Mouse (Mus musculus): ENCODE data around the gene Nav1. TPM values are rescaled to one million over a fixed set of nuclear protein-coding genes. Genes with fewer than 3 reads are reported as not detected.

Gene Nav1
- total RNA-seq, 2 experiments from 2014 or later: 0.47 to 0.79 TPM

- ATAC-seq (replicated peaks; ENCODE audit: low FRiP score, low TSS enrichment, poor library complexity, severe bottlenecking): no peak
Measured at GRCm38 (mm10) chr1:135619932-135620391, 12.9 kb upstream of the Nav1 start.

DNA sequence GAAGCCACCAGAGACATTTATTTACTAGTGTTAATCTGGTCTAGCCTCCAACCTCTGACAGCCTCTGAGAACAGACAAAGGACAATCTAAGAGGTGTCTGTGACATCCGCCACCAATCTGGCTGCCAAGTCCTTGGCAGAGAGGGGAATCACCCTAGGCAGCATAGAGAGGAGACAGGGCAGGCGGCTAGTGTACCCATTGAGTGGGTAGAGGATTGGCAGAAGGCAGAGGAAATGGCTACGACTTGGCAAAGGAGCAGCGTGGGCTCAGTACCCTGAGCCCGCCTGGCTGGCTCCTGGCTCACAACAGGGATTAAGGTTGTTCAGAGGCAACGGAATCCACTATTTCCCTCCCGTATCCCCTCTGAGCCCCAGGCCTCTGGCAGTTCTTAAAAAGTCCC is 12.0 kb upstream of the Nav1 start:
- ATAC-seq (replicated peaks; ENCODE audit: low FRiP score, low TSS enrichment, poor library complexity, severe bottlenecking): no peak

- ATAC-seq (replicated peaks; ENCODE audit: low FRiP score, low TSS enrichment, poor library complexity, severe bottlenecking): no peak
Measured at GRCm38 (mm10) chr1:135617344-135617743, 10.2 kb upstream of the Nav1 start.

DNA sequence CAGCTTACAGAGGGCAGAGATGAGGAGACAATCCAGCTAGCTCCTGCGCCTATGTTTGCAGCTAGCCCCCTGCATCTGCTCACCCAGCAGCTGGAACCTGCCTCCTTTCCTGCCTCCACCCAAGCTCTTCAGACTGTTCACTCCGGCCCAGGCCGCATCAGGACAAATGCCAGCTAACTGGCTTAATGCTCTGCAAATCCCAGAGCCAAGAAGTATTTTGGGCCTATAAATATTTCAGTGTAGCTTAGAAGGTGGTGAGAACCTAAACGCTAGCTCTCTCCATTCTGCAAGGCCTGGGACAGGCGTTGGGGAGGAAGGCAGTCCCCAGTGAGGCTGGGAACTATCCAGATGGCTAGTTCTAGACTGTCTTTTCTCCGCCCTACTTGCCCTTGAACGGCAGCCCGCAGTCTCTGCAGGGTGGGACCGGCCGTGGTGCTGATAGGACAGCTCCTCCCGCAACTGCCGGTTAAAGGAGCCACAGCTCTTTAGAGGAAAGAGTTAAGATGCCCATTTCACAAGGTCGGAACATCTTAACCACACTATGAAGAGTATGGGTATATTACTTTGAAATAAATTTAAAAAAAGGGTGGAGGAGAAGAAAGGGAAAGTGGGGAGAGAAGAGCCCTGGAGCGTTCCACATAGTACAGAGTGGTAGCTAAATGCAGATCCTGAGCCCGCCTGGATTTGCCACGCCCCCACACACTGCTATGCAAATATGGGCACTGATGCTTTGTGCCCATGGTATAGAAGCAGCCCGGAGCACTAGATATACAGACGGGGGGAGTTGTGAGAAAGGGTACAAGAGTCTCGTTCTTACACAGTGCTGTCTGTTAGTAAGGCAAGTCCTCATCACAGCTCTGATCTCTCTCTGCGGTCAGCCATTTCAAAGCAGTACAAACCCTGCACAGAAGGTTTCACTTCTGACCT is 8.9 kb upstream of the Nav1 start:
- ATAC-seq (replicated peaks; ENCODE audit: low FRiP score, low TSS enrichment, poor library complexity, severe bottlenecking): peak; percentile 87

DNA sequence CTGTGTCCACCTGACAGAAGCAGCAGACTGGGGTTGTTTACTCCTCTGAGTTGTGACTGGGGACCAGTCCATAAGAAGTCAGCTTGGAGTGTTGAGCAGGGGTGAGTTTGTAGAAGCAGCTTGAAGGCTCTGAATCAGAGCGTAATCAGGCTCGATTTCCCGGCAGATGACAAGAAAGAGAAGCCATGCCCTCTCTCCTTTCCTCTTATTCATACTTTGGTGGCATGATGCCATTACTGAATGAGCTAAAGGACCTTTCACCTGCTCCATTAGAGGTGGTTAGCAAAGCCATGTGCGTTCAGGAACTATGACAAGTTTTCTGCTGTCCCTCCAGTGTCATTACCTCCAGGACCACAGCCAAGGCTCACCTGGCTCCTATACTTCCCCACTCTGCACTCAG is 2.5 kb upstream of the Nav1 start:
- ATAC-seq (replicated peaks; ENCODE audit: low FRiP score, low TSS enrichment, poor library complexity, severe bottlenecking): no peak

DNA sequence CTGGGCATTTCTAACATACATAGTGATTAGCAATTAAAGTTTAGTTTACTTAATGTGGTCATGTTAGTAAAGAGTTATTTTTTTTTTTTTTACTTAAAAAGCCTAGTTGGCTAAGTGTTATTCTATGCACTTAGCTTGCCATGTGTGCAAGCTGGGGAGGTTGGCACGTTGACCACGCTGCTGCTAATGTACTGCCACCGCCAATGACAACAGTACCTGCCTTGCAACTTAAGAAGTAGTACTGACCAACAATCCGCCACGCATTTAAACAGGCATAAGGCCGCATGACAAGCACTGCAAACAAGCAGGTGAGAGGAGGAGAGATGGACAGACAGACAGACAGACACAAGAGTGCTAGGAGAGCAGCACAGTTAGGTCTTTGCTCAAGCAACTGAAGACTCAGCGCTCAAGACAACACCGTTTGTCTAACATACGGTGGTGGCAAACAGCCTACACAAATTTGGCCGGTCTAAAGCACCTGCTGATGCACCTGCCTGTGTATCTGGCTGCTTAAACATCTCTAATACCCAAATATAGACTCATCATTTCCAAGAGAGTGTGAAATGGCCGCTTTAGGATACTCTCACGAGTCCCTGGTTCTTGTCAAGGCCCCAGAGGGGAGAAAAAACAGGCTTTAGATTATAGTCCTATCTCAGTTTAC is 610 bp downstream of the Nav1 start:
- no peak for ATAC-seq (replicated peaks; ENCODE audit: low FRiP score, low TSS enrichment, poor library complexity, severe bottlenecking)

- ATAC-seq (replicated peaks; ENCODE audit: low FRiP score, low TSS enrichment, poor library complexity, severe bottlenecking): no peak
Measured at GRCm38 (mm10) chr1:135605530-135605929, 1.6 kb downstream of the Nav1 start.

DNA sequence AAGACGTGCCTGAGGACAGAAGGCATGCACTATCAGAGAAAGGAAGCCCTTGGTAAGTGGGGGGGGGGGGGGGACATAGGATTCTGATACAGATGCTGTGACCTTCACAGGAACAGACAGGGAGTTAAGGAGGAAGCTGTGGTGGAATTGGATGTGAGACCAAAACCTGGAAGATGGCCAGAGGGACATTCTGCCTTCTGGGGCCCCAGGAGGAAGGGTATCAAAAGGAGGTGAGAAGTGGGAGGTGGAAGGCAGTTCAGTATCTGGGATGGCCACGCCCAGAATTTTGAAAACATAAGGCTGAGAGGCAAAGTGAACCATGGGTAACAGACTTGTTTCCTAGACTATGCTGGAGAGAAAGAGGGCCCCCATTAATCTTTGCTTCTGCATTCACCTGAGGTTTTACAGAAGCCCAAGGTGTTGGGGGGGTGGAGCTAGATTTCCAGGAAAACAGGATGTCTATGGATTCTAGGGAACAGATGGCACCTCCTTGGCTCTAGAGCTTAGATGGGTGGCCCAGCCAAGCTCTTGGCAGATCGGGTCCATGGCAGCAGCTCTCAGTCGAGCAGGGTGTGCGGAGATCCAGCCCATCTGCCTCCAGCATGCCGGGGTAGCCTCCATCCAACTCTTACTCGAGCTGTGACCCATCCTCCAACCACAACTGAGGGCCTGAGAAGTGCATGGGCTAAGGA is 2.6 kb downstream of the Nav1 start:
- ATAC-seq (replicated peaks; ENCODE audit: low FRiP score, low TSS enrichment, poor library complexity, severe bottlenecking): no peak

DNA sequence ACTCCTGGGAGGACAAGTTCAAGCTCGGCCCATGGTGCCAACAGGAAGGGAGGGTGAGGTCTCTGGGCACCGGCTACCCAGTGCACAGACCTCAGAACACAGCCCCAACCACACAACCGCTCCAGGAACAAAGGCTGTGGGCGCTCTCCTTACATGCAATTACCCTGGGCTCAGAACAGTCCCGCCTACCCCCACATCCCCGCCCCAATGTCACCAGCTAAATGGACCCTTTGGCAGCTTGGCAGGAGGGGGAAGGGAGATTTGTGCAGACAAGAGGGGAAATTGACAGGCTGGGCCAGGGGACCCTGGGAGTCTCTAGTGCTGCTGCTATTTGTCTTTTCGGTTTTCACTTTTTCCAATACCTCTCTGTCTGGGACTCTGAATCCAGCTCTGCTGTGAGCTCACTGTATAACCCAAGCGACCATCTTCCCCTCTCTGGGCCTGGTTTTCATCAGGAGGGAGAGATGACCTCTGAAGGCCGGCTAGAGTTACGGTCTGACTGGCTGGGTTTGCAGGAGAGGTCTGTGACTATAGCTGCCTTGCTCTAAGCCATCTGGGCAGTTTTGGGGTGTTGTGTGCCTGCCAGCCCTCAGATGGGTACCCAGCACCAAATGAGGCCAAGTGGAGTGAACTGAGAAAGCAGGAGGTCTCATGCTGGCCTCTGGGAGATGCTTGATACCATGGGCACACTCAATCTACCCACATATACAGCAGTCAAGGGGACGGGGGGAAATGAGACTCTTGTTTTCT is 3.8 kb downstream of the Nav1 start:
- ATAC-seq (replicated peaks; ENCODE audit: low FRiP score, low TSS enrichment, poor library complexity, severe bottlenecking): no peak

- ATAC-seq (replicated peaks; ENCODE audit: low FRiP score, low TSS enrichment, poor library complexity, severe bottlenecking): no peak
Measured at GRCm38 (mm10) chr1:135600023-135601005, 6.8 kb downstream of the Nav1 start.

DNA sequence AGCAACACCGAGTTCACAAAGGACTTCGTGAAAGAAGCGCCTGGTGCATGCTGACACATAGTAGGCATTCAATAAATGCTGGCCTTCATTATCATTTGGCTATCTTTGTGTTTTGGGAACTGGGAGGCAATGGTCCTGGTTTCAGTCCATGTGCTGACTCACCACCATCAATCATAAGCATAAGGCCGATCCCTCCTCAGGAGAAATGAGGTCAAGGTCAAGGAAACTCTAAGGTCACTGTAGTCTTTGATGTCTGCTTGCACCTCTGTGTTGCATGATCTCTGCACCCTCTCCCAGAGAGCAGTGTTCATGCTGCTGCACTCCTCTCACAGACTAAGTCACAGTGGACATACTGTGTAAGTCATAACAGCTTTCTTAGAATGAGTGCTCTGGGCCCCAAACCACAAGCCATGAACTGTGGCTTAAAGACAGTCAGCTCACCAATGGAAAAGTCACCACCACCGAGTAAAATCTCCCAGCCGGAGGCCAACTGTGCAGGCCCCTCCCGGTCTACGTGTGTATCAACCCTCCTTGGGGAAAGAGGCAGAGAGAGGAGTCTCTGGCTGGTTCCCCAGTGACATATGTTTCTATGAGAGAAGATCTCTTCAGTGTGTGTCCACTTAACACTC is 8.7 kb downstream of the Nav1 start:
- no peak for ATAC-seq (replicated peaks; ENCODE audit: low FRiP score, low TSS enrichment, poor library complexity, severe bottlenecking)

GRCm38 (mm10) chr1:135594279-135594903 is 12.7 kb downstream of the Nav1 start:
- ATAC-seq (replicated peaks; ENCODE audit: low FRiP score, low TSS enrichment, poor library complexity, severe bottlenecking): no peak

GRCm38 (mm10) chr1:135593560-135594278 is 13.4 kb downstream of the Nav1 start:
- no peak for ATAC-seq (replicated peaks; ENCODE audit: low FRiP score, low TSS enrichment, poor library complexity, severe bottlenecking)

GRCm38 (mm10) chr1:135590776-135591175 is 16.3 kb downstream of the Nav1 start:
- ATAC-seq (replicated peaks; ENCODE audit: low FRiP score, low TSS enrichment, poor library complexity, severe bottlenecking): no peak

GRCm38 (mm10) chr1:135588973-135589372 is 18.1 kb downstream of the Nav1 start:
- ATAC-seq (replicated peaks; ENCODE audit: low FRiP score, low TSS enrichment, poor library complexity, severe bottlenecking): no peak

- ATAC-seq (replicated peaks; ENCODE audit: low FRiP score, low TSS enrichment, poor library complexity, severe bottlenecking): peak; percentile 43; the same call in 1 of the 2 replicates
Measured at GRCm38 (mm10) chr1:135586903-135587302, 20.2 kb downstream of the Nav1 start.

GRCm38 (mm10) chr1:135585573-135585972 is 21.5 kb downstream of the Nav1 start:
- no peak for ATAC-seq (replicated peaks; ENCODE audit: low FRiP score, low TSS enrichment, poor library complexity, severe bottlenecking)

Data from megakaryocyte-erythroid progenitor cell, adult 5-6 weeks (primary cell).